Mouse (Mus musculus) midbrain, embryonic 16.5 days (tissue): Measurements from ENCODE around the gene Elk3. TPM values are rescaled to one million over a fixed set of nuclear protein-coding genes. Genes with fewer than 3 reads are reported as not detected.

Source experiments
- ATAC-seq: fragments of 200-750 bp; cut with Nextera tagmentation; 2 replicates; pipeline ENCODE4 v1.8.0; 2017; ENCODE audit warnings: moderate TSS enrichment
- H3K27ac ChIP-seq: fragments of 300-500 bp; sonication (generic); 2 replicates; pipeline ENCODE4 v1.5.1; 2014; ENCODE audit warnings: mild to moderate bottlenecking, low read length, mixed read lengths
- H3K27me3 ChIP-seq: fragments of 300-500 bp; sonication (generic); 2 replicates; pipeline ENCODE4 v1.6.1; 2014; ENCODE audit warnings: low read depth, low read length, mixed read lengths; ENCODE audit not compliant: control insufficient read depth, insufficient read depth
- H3K36me3 ChIP-seq: fragments of 300-500 bp; sonication (generic); 2 replicates; pipeline ENCODE4 v1.6.1; 2014; ENCODE audit warnings: mild to moderate bottlenecking, low read length, moderate library complexity, mixed read lengths; ENCODE audit not compliant: control insufficient read depth, insufficient read depth
- H3K4me1 ChIP-seq: fragments of 300-500 bp; sonication (generic); 2 replicates; pipeline ENCODE4 v1.6.1; 2014; ENCODE audit warnings: mild to moderate bottlenecking, low read length, mixed read lengths; ENCODE audit not compliant: control insufficient read depth, insufficient read depth
- H3K4me2 ChIP-seq: fragments of 300-500 bp; sonication (generic); 2 replicates; pipeline ENCODE4 v1.6.1; 2014; ENCODE audit warnings: mild to moderate bottlenecking, low read length, mixed read lengths
- H3K4me3 ChIP-seq: fragments of 300-500 bp; sonication (generic); 2 replicates; pipeline ENCODE4 v1.5.1; 2014; ENCODE audit warnings: low read depth, mild to moderate bottlenecking, low read length, moderate library complexity, mixed read lengths
- H3K9ac ChIP-seq: fragments of 300-500 bp; sonication (generic); 2 replicates; pipeline ENCODE4 v1.6.1; 2014; ENCODE audit warnings: low read depth, low read length, mixed read lengths
- H3K9me3 ChIP-seq: fragments of 300-500 bp; sonication (generic); replicated peaks from 2 replicates; pipeline ENCODE4 v1.6.1; 2014; ENCODE audit warnings: mild to moderate bottlenecking, low read length, mixed read lengths; ENCODE audit not compliant: control insufficient read depth, poor library complexity, severe bottlenecking
- WGBS: fragments of 180-500 bp; shearing (Covaris S2); extraction: QIAGEN DNeasy Blood & Tissue Kit; methylation state at CpG from one replicate; pipeline ENCODE4 v1.1.7; 2014; 5-methylcytosine and 5-hydroxymethylcytosine counted together
- polyA plus RNA-seq: library from polyadenylated mRNA; unstranded; fragments of >200 nt; fragmentation: Nextera tagmentation; extraction: Ambion mirVana; gene quantifications from 2 replicates; pipeline ENCODE4 v1.2.1, GENCODE M21; 2015

Elk3 gene
- polyA plus RNA-seq, 1 experiment from 2014 or later, result 6.4 TPM

DNA sequence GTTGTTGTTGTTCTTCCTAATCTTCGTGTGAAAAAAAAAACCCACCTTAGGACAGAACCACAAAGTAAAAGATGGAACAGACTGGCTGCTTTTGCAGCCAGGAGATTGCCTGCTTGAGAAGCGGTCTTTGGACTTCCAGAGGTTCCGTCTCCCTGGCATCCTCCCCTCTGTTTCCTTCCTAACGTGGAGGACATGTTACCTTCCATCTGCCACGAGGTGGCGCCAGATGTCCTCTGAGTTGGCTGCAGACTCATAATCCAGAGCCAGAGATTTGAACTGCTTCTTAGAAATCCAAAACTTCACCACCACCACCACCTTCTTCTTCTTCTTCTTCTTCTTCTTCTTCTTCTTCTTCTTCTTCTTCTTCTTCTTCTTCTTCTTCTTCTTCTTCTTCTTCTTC lies 19.1 kb downstream of the Elk3 start:
- H3K4me3 ChIP-seq, result no peak overlapping the region
- peaks cover 2% of the 10 kb centered on the region; the same call in 1 of the 2 replicates for H3K4me1 ChIP-seq
- H3K9ac ChIP-seq, result no peak overlapping the region
- H3K27ac ChIP-seq, result no peak overlapping the region
- no peak overlapping the region for H3K4me2 ChIP-seq
- WGBS, result 3% methylated on average over 6 of the region's 6 CpGs
- ATAC-seq, result peak; percentile 49; the same call in 1 of the 2 replicates
- H3K36me3 ChIP-seq, result no peaks in the 10 kb centered on the region
- no peaks in the 10 kb centered on the region for H3K9me3 ChIP-seq
- H3K27me3 ChIP-seq, result no peaks in the 10 kb centered on the region

DNA sequence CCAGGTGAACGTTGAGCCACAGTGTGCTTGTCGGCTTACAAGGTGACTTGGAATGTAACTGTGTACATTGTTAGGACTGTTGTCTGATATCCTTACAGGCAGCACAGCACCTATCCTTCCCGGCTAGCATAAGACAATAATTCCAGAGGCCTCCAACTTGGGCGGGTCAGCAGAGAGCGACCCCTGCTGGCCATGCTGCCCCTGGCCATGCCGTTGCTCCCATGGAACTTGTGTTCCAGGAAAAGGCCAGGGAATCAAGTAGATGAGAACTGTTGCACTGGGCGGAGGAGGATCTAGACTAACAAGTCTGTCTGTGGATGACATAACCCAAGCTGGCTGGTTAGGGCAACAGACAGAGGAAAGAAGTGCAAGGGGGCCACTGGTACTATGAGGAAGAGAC lies 19.6 kb downstream of the Elk3 start:
- no peak overlapping the region for H3K4me2 ChIP-seq
- H3K9ac ChIP-seq, result no peak overlapping the region
- no peaks in the 10 kb centered on the region for H3K36me3 ChIP-seq
- H3K4me3 ChIP-seq, result no peak overlapping the region
- H3K4me1 ChIP-seq, result peaks cover 2% of the 10 kb centered on the region; the same call in 1 of the 2 replicates
- H3K27me3 ChIP-seq, result no peaks in the 10 kb centered on the region
- no peaks in the 10 kb centered on the region for H3K9me3 ChIP-seq
- WGBS, result 33% methylated on average over 7 of the region's 7 CpGs
- no peak overlapping the region for H3K27ac ChIP-seq
- ATAC-seq, result 0 out of 2 replicates have a peak, but pooled peaks have one; percentile 46

GRCm38 (mm10) chr10:93289404-93289803 lies 21.5 kb downstream of the Elk3 start:
- Histone ChIP-seq H3K4me1 (peaks cover 2% of the 10 kb centered on the region; the same call in 1 of the 2 replicates), H3K9ac (no peak overlapping the region), H3K9me3 (no peaks in the 10 kb centered on the region), H3K27me3 (no peaks in the 10 kb centered on the region), H3K36me3 (no peaks in the 10 kb centered on the region), H3K27ac (no peak overlapping the region), H3K4me2 (no peak overlapping the region), H3K4me3 (no peak overlapping the region)
- WGBS, result 49% methylated on average over 6 of the region's 6 CpGs
- no peak for ATAC-seq

DNA sequence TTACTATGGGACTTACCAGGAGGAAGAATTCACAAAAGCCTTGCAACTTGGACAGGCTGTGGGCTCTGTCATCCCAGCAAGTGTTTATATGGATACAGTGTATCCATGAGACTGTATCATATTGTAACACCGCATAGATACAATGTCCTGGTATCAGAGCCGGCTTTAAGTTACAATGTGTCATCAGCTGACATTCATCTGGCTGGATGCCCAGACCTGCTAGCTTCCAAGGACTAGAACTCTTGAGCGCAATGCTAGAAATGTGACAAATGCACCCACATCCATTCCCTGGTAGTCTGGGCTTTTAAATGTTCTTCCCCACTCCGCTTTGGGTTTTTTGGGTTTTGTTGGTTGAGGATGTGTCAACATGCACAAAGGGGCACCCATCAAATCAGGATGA lies 22.6 kb downstream of the Elk3 start:
- 62% methylated on average over 4 of the region's 4 CpGs for WGBS

DNA sequence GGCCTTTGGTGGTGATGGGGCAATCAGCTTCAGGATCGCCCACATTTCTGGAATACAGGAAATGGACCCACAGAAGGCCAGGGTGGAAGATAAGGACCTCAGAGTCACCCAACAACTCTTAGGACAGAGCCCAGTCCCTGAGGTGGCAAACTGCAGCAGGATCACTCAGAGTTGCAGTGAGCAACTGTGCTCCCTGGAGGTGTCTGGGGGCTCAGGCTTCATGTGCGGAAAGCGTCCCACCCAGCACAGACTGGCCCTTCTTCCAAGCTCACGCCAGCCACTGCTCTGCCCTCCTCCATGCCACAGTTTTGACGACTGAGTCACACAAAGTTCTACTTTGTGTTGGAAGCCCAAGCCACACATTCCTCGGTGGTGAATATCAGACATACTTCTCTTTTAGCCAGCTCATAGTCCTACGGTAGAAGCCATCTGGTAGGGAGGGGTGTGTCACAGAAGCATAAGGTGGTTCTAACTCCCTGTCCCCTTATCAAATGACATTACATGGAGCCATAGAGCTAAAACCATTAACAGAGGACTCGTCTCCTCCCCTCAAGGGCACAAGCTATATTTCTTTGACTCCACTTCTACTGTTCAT lies 23.3 kb downstream of the Elk3 start:
- Histone ChIP-seq H3K9me3 (no peaks in the 10 kb centered on the region), H3K4me2 (no peak overlapping the region), H3K36me3 (no peaks in the 10 kb centered on the region), H3K4me1 (peaks cover 5% of the 10 kb centered on the region), H3K4me3 (no peak overlapping the region), H3K27ac (no peak overlapping the region), H3K9ac (no peak overlapping the region), H3K27me3 (no peaks in the 10 kb centered on the region)
- no peak for ATAC-seq
- 93% methylated on average over 8 of the region's 8 CpGs for WGBS

More for the DNA sequence above, 22.6 kb downstream of the Elk3 start:
- Histone ChIP-seq H3K4me3 (no peak overlapping the region), H3K9me3 (no peaks in the 10 kb centered on the region), H3K4me2 (no peak overlapping the region), H3K27me3 (no peaks in the 10 kb centered on the region), H3K27ac (no peak overlapping the region), H3K36me3 (no peaks in the 10 kb centered on the region), H3K4me1 (peaks cover 2% of the 10 kb centered on the region; the same call in 1 of the 2 replicates), H3K9ac (no peak overlapping the region)
- ATAC-seq, result no peak

DNA sequence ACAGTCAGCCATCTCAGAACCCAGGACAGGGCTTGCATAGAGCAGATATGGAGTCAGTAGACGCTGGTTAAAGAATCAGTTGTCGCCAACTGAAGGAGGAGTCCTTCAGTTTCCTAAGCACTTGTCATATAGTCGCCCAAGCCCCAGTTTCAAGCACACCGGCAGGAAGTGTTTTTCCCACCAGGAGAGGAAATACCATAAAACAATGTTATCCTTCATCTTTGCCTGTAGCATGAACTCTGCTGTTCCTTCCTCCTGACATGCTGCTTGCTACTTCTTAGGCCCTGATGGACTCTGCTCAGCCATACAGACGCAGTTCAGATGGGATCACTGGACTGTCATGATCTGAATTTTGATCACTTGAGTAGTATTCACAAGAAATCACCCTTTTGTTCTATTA lies 25.4 kb downstream of the Elk3 start:
- no peak for ATAC-seq
- Histone ChIP-seq H3K4me1 (peaks cover 9% of the 10 kb centered on the region), H3K9me3 (no peaks in the 10 kb centered on the region), H3K36me3 (no peaks in the 10 kb centered on the region), H3K27ac (no peak overlapping the region), H3K4me3 (no peak overlapping the region), H3K9ac (no peak overlapping the region), H3K4me2 (no peak overlapping the region), H3K27me3 (no peaks in the 10 kb centered on the region)
- 83% methylated on average over 5 of the region's 5 CpGs for WGBS

GRCm38 (mm10) chr10:93283258-93283657 lies 27.7 kb downstream of the Elk3 start:
- no peak overlapping the region for H3K27ac ChIP-seq
- ATAC-seq, result no peak
- no peaks in the 10 kb centered on the region for H3K36me3 ChIP-seq
- no peak overlapping the region for H3K9ac ChIP-seq
- H3K9me3 ChIP-seq, result no peaks in the 10 kb centered on the region
- no peak overlapping the region for H3K4me2 ChIP-seq
- H3K4me3 ChIP-seq, result no peak overlapping the region
- WGBS, result 69% methylated on average over 4 of the region's 4 CpGs
- H3K27me3 ChIP-seq, result no peaks in the 10 kb centered on the region
- peaks cover 7% of the 10 kb centered on the region for H3K4me1 ChIP-seq

- no peak overlapping the region for H3K9ac ChIP-seq
- no peak overlapping the region for H3K4me3 ChIP-seq
- H3K4me2 ChIP-seq, result no peak overlapping the region
- H3K36me3 ChIP-seq, result no peaks in the 10 kb centered on the region
- peaks cover 7% of the 10 kb centered on the region for H3K4me1 ChIP-seq
- no peaks in the 10 kb centered on the region for H3K9me3 ChIP-seq
- H3K27me3 ChIP-seq, result no peaks in the 10 kb centered on the region
- no peak overlapping the region for H3K27ac ChIP-seq
- WGBS, result 20% methylated on average over 12 of the region's 12 CpGs
- 0 out of 2 replicates have a peak, but pooled peaks have one; percentile 6 for ATAC-seq
Observed at GRCm38 (mm10) chr10:93282526-93282964, 28.4 kb downstream of the Elk3 start.

- peaks cover 17% of the 10 kb centered on the region for H3K4me1 ChIP-seq
- 75% methylated on average over 7 of the region's 7 CpGs for WGBS
- no peak for ATAC-seq
- no peaks in the 10 kb centered on the region for H3K36me3 ChIP-seq
- no peak overlapping the region for H3K27ac ChIP-seq
- no peak overlapping the region for H3K9ac ChIP-seq
- H3K4me3 ChIP-seq, result no peak overlapping the region
- no peak overlapping the region for H3K4me2 ChIP-seq
- no peaks in the 10 kb centered on the region for H3K9me3 ChIP-seq
- H3K27me3 ChIP-seq, result no peaks in the 10 kb centered on the region
Observed at GRCm38 (mm10) chr10:93281092-93281491, 29.8 kb downstream of the Elk3 start.
